Mouse (Mus musculus) stomach, embryonic 16.5 days (tissue): ENCODE measurements at regions not wholly inside any gene's neighbourhood (a gene's known extent, or its start where the extent isn't known, plus 50 kb on each side); places are given as distances from the start of the nearest gene placed in this dataset.

Experiments used
- ATAC-seq: fragments of 200-750 bp; cut with Nextera tagmentation; 2 replicates; pipeline ENCODE4 v1.8.0; 2017; ENCODE audit warnings: moderate number of reproducible peaks, moderate TSS enrichment; ENCODE audit not compliant: insufficient read depth, low FRiP score
- H3K27ac ChIP-seq: fragments of 300-500 bp; sonication (generic); 2 replicates; pipeline ENCODE4 v1.5.1; 2014; ENCODE audit warnings: low read length
- H3K27me3 ChIP-seq: fragments of 300-500 bp; sonication (generic); 2 replicates; pipeline ENCODE4 v1.6.1; 2014; ENCODE audit warnings: low read length, control low read depth, mixed read lengths; ENCODE audit not compliant: control insufficient read depth, insufficient read depth
- H3K36me3 ChIP-seq: fragments of 300-500 bp; sonication (generic); 2 replicates; pipeline ENCODE4 v1.6.1; 2014; ENCODE audit warnings: low read length; ENCODE audit not compliant: control insufficient read depth, insufficient read depth
- H3K4me1 ChIP-seq: fragments of 300-500 bp; sonication (generic); 2 replicates; pipeline ENCODE4 v1.6.1; 2014; ENCODE audit warnings: low read length, control low read depth, mixed read lengths; ENCODE audit not compliant: control insufficient read depth, insufficient read depth
- H3K4me2 ChIP-seq: fragments of 300-500 bp; sonication (generic); 2 replicates; pipeline ENCODE4 v1.6.1; 2014; ENCODE audit warnings: low read depth, low read length, mixed read lengths
- H3K4me3 ChIP-seq: fragments of 300-500 bp; sonication (generic); replicated peaks from 2 replicates; pipeline ENCODE4 v1.5.1; 2014; ENCODE audit warnings: mild to moderate bottlenecking, low read length
- H3K9ac ChIP-seq: fragments of 300-500 bp; sonication (generic); 2 replicates; pipeline ENCODE4 v1.6.1; 2014; ENCODE audit warnings: low read length
- H3K9me3 ChIP-seq: fragments of 300-500 bp; sonication (generic); replicated peaks from 2 replicates; pipeline ENCODE4 v1.6.1; 2016; ENCODE audit warnings: low read length, control low read depth; ENCODE audit not compliant: control insufficient read depth
- WGBS: fragments of 180-500 bp; shearing (Covaris S2); extraction: QIAGEN DNeasy Blood & Tissue Kit; methylation state at CpG from one replicate; pipeline ENCODE4 v1.1.7; 2014; 5-methylcytosine and 5-hydroxymethylcytosine counted together

DNA sequence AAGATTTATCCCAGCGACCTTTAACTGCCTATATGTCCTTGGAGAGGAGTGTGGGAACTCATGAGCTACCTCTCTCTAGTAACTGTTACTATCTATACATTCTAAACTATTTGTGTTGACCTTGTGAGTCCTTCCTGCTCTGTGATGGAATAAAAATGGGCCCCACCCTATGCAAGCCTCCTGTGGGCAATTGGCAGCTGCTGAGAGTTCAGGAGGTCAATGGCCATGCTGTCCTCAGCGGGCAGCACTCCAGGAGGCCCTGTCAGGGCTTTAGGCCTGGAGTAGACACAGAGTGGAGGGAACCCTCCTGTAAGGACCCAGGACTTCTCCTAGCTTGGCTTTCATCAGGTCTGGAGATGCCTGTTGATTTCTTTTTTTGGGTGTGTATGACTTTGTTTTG lies 373.1 kb downstream of the Slc4a3 start:
- Histone ChIP-seq H3K4me1 (no peaks in the 10 kb centered on the region), H3K4me2 (no peak overlapping the region), H3K9ac (no peak overlapping the region), H3K27me3 (no peaks in the 10 kb centered on the region), H3K4me3 (no peak overlapping the region), H3K36me3 (no peaks in the 10 kb centered on the region), H3K9me3 (no peaks in the 10 kb centered on the region), H3K27ac (no peak overlapping the region)
- 56% methylated on average over 2 of the region's 2 CpGs for WGBS
- ATAC-seq = no peak

DNA sequence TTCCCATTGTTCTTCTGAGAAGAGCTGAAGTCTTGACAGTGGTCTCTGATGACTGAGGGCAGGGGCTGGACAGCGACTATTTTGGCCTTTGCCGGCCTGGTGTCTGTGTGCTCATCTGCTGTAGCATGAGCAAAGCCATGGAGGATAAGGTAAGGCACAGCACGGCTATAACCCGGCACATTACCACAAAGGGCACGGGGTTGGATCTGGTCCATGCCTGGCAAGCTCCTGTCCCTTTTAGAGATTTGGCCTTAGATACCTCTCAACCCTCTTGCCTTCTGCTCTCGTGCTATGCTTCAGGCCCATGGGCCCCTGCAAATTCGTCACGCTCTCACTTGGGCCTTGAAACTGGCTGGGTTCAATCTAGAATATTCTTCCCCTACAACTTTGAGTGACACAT lies 379.0 kb downstream of the Slc4a3 start:
- Histone ChIP-seq H3K9me3 (no peaks in the 10 kb centered on the region), H3K4me1 (no peaks in the 10 kb centered on the region), H3K27me3 (no peaks in the 10 kb centered on the region), H3K4me3 (no peak overlapping the region), H3K36me3 (no peaks in the 10 kb centered on the region), H3K27ac (no peak overlapping the region), H3K9ac (no peak overlapping the region), H3K4me2 (no peak overlapping the region)
- no peak for ATAC-seq
- WGBS = 87% methylated on average over 8 of the region's 8 CpGs

DNA sequence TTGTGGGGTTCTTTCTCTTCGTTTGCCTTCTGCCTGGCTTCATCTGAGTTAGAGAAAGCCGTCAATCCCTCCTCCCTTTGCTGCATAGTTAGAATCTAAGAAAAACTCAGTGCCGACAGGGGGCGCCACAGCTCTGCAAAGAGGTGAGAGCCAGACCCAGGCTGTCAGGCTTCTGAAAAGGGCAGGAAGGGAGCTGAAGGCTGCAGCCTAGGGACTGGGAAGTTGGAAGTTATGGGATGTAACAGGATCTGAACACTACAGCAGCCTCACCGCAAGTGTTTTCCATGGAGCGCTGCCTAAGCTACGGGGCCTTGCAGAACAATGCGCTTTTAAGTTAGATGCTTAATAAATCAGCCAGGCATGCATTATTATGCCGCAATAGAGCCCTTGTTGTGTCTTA lies 379.7 kb downstream of the Slc4a3 start:
- ATAC-seq = 0 out of 2 replicates have a peak, but pooled peaks have one; percentile 44
- H3K27ac ChIP-seq = no peak overlapping the region
- H3K4me1 ChIP-seq = no peaks in the 10 kb centered on the region
- no peaks in the 10 kb centered on the region for H3K9me3 ChIP-seq
- WGBS = 28% methylated on average over 9 of the region's 9 CpGs
- H3K36me3 ChIP-seq = no peaks in the 10 kb centered on the region
- no peak overlapping the region for H3K9ac ChIP-seq
- no peak overlapping the region for H3K4me2 ChIP-seq
- no peaks in the 10 kb centered on the region for H3K27me3 ChIP-seq
- no peak overlapping the region for H3K4me3 ChIP-seq

DNA sequence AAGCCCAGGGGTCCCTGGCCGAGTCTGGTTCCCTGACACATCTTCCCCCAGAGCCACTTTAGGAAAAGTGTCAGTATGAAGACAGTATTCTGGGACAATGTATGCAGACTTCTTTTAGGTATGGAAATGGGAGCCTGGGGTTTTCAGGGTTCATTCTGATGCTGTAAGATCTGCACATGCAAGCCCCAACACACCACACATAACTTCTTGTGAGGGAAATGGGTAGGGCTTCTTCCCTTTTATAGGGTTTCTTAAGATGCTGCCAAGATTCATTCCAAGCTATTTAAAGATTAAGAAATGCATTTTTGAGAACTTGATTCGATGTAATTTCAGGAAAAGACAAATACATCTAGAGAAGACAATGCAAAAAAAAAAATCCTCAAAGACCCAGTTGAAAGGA lies 385.8 kb downstream of the Slc4a3 start:
- no peaks in the 10 kb centered on the region for H3K9me3 ChIP-seq
- no peaks in the 10 kb centered on the region for H3K27me3 ChIP-seq
- peaks cover 12% of the 10 kb centered on the region for H3K4me1 ChIP-seq
- WGBS = 45% methylated on average over 2 of the region's 2 CpGs
- H3K4me3 ChIP-seq = no peak overlapping the region
- no peak overlapping the region for H3K27ac ChIP-seq
- H3K4me2 ChIP-seq = no peak overlapping the region
- H3K36me3 ChIP-seq = no peaks in the 10 kb centered on the region
- no peak overlapping the region for H3K9ac ChIP-seq
- ATAC-seq = no peak

DNA sequence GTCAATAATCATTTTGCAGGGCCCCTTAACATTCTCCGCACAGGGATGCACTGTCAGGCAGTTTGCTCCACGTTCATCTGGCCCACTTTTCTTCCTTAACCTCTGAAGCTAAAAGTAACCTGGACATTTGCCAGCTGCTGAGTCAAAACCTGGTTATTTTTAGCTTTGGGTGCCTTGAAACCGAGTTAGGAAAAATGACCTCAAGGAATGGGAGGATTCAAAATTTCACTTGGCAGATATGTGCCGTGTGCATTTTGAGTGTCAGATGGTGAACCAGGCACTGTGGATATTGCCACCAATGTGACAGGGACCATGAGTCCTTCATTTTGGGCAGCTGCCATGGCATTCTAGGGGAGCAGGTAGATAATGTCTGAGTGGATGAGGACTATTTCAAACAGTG lies 387.8 kb downstream of the Slc4a3 start:
- Histone ChIP-seq H3K27ac (no peak overlapping the region), H3K36me3 (no peaks in the 10 kb centered on the region), H3K4me2 (no peak overlapping the region), H3K4me1 (peaks cover 15% of the 10 kb centered on the region), H3K9me3 (no peaks in the 10 kb centered on the region), H3K27me3 (no peaks in the 10 kb centered on the region), H3K4me3 (no peak overlapping the region), H3K9ac (no peak overlapping the region)
- WGBS = 27% methylated on average over 4 of the region's 4 CpGs
- ATAC-seq = no peak

DNA sequence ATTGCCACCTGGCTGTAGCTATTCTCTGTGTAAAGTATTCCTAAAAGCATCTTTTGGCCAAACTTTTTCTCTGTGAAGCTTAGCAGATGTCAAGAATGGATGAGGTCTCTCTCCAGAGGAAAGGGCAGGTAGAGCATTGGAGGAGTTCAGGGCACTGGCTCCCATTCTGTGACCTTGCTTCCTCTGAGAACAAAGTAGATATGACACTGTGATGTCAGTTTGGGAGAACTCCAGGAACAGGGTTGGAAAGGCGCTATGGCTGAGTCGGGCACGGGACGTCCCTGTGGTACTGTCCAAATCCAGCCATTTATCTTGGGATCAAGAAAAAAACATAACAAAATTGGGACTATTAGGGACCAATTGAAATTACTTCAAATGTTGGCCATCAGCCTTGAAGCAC lies 388.7 kb downstream of the Slc4a3 start:
- 96% methylated on average over 4 of the region's 4 CpGs for WGBS

DNA sequence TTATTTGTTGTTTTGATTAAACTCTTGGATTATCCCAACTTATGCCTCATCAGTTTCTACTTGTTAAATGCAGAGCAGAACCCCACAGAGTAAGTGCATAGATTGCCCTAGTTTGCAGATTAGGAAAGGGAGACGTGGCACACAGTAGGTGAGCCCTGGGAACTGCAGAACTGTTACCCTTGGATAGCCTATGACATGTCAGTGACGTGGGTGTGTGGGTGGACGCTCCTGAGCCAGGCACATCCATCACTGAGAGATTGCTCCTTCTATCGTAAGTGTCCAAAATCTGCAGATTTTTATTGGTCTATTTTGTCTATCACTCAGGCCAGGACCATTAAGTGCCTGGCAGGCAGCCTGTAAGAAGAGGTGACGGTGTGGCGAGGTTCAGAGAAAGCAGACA lies 389.8 kb downstream of the Slc4a3 start:
- 68% methylated on average over 6 of the region's 6 CpGs for WGBS
- Histone ChIP-seq H3K4me1 (peaks cover 15% of the 10 kb centered on the region), H3K27ac (no peak overlapping the region; the same call in 1 of the 2 replicates)

More for the DNA sequence above, 388.7 kb downstream of the Slc4a3 start:
- Histone ChIP-seq H3K4me3 (no peak overlapping the region), H3K9ac (no peak overlapping the region), H3K4me1 (peaks cover 15% of the 10 kb centered on the region), H3K36me3 (no peaks in the 10 kb centered on the region), H3K27me3 (no peaks in the 10 kb centered on the region), H3K4me2 (no peak overlapping the region), H3K9me3 (no peaks in the 10 kb centered on the region), H3K27ac (no peak overlapping the region)
- no peak for ATAC-seq

DNA sequence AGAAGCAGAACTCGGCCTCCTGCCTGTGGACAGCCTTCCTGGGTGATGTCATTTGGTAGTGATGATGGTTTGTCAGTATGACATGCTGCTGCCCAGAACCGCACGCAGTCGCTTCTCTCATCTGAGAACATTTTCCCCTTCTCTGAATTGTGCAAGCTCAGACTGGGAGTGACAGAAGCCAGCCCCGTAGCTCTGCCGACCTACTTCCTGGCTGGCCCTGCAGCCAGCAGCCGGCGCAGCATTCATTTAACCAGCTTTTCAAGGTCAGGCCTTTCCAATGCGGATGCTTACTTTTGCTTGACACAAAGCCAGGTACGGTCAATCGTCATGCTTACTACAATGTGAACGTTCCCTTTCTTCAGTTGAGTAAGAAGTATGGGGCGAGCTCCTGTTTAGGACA lies 390.5 kb downstream of the Slc4a3 start:
- ATAC-seq = peak; percentile 60; the same call in 1 of the 2 replicates
- peaks cover 15% of the 10 kb centered on the region for H3K4me1 ChIP-seq
- H3K27me3 ChIP-seq = no peaks in the 10 kb centered on the region
- peak overlapping the region; percentile 2; the same call in 1 of the 2 replicates for H3K9ac ChIP-seq
- H3K4me2 ChIP-seq = peak overlapping the region; percentile 22; the same call in 1 of the 2 replicates
- H3K36me3 ChIP-seq = no peaks in the 10 kb centered on the region
- whole genome bisulfite sequencing = 24% methylated on average over 13 of the region's 13 CpGs
- H3K4me3 ChIP-seq = no peak overlapping the region
- H3K27ac ChIP-seq = no peak overlapping the region; the same call in 1 of the 2 replicates
- no peaks in the 10 kb centered on the region for H3K9me3 ChIP-seq

More for the DNA sequence above, 389.8 kb downstream of the Slc4a3 start:
- Histone ChIP-seq H3K4me2 (no peak overlapping the region), H3K4me3 (no peak overlapping the region), H3K27me3 (no peaks in the 10 kb centered on the region), H3K36me3 (no peaks in the 10 kb centered on the region), H3K9ac (no peak overlapping the region), H3K9me3 (no peaks in the 10 kb centered on the region)
- no peak for ATAC-seq

DNA sequence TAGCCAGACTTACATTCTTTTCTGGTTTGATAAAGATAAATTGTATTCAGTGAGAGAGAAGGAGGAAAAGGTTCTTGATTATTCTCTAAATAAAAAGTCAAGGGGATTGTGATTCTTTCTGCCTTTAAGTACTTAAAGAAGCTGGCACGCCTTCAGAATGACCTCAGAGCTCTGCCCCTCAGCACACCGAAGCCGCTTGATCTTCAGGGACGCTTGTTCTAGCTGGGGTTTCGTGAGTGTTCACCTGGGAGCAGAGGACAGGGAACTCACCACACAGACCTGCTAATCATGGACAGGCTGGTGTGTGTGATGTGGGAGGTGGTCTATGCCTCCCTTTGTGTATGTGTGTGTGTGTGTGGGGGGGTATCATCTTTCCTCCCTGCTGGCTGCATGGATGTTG lies 391.3 kb downstream of the Slc4a3 start:
- 51% methylated on average over 5 of the region's 5 CpGs for WGBS
- no peak overlapping the region for H3K4me2 ChIP-seq

More for the DNA sequence above, 391.3 kb downstream of the Slc4a3 start:
- Histone ChIP-seq H3K9ac (no peak overlapping the region), H3K4me3 (no peak overlapping the region), H3K36me3 (no peaks in the 10 kb centered on the region), H3K9me3 (no peaks in the 10 kb centered on the region), H3K27ac (no peak overlapping the region), H3K4me1 (peaks cover 15% of the 10 kb centered on the region), H3K27me3 (no peaks in the 10 kb centered on the region)
- ATAC-seq = 0 out of 2 replicates have a peak, but pooled peaks have one; percentile 17
